Mouse (Mus musculus) hindbrain, embryonic 10.5 days (tissue): Measurements from ENCODE around the gene Skap1. TPM values are rescaled to one million over a fixed set of nuclear protein-coding genes. Genes with fewer than 3 reads are reported as not detected.

Experiments
- DNase-seq: peaks from one replicate; pipeline ENCODE4 v3.0.0-alpha.2; 2017; ENCODE audit warnings: low spot score
- H3K27ac ChIP-seq: fragments of 300-500 bp; sonication (generic); 2 replicates; pipeline ENCODE4 v1.5.1; 2016; ENCODE audit warnings: mild to moderate bottlenecking, moderate library complexity
- H3K27me3 ChIP-seq: fragments of 300-500 bp; sonication (generic); 2 replicates; pipeline ENCODE4 v1.6.1; 2016; ENCODE audit warnings: mild to moderate bottlenecking; ENCODE audit not compliant: poor library complexity, insufficient read depth, severe bottlenecking
- H3K36me3 ChIP-seq: fragments of 300-500 bp; sonication (generic); 2 replicates; pipeline ENCODE4 v1.6.1; 2016; ENCODE audit warnings: mild to moderate bottlenecking, moderate library complexity
- H3K4me1 ChIP-seq: fragments of 300-500 bp; sonication (generic); replicated peaks from 2 replicates; pipeline ENCODE4 v1.6.1; 2016; ENCODE audit warnings: mild to moderate bottlenecking
- H3K4me3 ChIP-seq: fragments of 300-500 bp; sonication (generic); 2 replicates; pipeline ENCODE4 v1.5.1; 2016; ENCODE audit warnings: mild to moderate bottlenecking, moderate library complexity
- H3K9me3 ChIP-seq: fragments of 300-500 bp; sonication (generic); 2 replicates; pipeline ENCODE4 v1.6.1; 2016; ENCODE audit warnings: mild to moderate bottlenecking, moderate library complexity
- WGBS: fragments of 180-500 bp; shearing (Covaris S2); methylation state at CpG from one replicate; pipeline ENCODE4 v1.1.7; 2016; 5-methylcytosine and 5-hydroxymethylcytosine counted together
- polyA plus RNA-seq: library from polyadenylated mRNA; unstranded; fragments of >200 nt; fragmentation: Nextera tagmentation; extraction: Ambion mirVana; gene quantifications from 2 replicates; pipeline ENCODE4 v1.2.1, GENCODE M21; 2016

Gene Skap1
- polyA plus RNA-seq, 1 experiment from 2014 or later, result 1.3 TPM

DNA sequence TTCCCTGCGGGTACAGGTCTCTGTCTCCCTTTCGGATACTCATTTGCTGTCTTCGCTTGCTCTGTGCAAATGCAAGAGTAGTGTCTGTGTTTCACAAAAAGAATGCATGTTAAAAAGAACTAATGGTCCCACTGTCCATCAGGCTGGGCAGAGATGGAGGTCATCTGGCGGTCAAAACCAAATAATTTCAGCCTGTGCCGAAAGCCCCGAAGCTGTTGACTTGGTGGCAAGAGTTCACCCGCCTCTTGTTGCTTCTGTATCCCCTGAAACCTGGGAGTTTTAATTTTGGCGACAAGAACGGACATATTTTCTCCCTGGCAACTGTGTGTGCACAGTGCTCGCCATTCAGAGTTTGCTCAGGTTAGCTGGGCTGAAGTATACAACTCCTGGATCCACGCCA is 156.3 kb downstream of the Skap1 start:
- no peak overlapping the region for H3K4me3 ChIP-seq
- peaks cover 26% of the 10 kb centered on the region for H3K4me1 ChIP-seq
- H3K36me3 ChIP-seq, result no peaks in the 10 kb centered on the region
- WGBS, result 60% methylated on average over 11 of the region's 11 CpGs
- DNase-seq, result no peak
- peaks cover 17% of the 10 kb centered on the region for H3K27me3 ChIP-seq
- no peak overlapping the region for H3K27ac ChIP-seq
- no peaks in the 10 kb centered on the region for H3K9me3 ChIP-seq

DNA sequence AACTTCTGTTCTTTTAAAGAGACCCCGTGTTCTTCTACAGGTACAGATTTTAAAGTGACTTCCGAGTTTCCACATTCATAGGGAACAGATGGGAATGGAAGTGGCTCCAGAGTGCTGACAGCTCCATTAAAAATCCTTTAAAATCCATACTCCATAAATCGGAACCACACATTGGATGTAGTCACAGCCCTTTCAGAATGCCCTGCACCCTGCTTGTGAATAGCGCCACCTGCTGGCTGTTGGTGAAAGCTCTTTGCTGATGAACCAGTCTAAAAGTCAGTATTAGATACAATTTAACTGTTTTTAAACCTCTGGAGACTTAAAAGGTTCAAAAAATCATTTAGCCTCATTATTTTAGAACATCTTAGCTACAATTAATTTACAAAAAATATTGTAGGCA is 156.8 kb downstream of the Skap1 start:
- no peak overlapping the region for H3K4me3 ChIP-seq
- 28% methylated on average over 4 of the region's 4 CpGs for WGBS
- H3K36me3 ChIP-seq, result no peaks in the 10 kb centered on the region
- peak; percentile 73 for DNase-seq
- no peak overlapping the region for H3K27ac ChIP-seq
- H3K9me3 ChIP-seq, result no peaks in the 10 kb centered on the region
- peaks cover 17% of the 10 kb centered on the region for H3K27me3 ChIP-seq
- peaks cover 26% of the 10 kb centered on the region for H3K4me1 ChIP-seq

DNA sequence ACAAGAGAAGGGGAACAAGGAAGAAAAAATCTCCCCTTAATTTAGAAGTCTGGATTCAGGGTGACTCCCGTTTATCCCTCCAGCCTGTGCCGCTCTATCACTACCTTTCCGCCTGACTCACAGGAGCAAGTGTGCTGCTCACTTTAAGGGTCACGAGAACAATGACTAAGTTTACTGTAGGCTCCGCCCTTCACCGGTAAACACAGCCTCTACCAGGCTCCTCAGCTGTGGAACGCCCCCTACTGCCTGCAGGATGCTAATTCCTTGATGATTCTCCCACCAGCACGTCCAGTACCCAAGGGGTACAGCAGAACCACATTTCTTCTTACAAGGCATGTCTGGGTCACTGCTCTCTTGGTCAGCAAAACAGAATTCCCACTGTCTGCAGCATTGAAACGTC is 158.4 kb downstream of the Skap1 start:
- H3K4me3 ChIP-seq, result peak overlapping the region; percentile 18; the same call in 1 of the 2 replicates
- H3K27ac ChIP-seq, result no peak overlapping the region
- no peaks in the 10 kb centered on the region for H3K36me3 ChIP-seq
- peak; percentile 49 for DNase-seq
- no peaks in the 10 kb centered on the region for H3K9me3 ChIP-seq
- WGBS, result 12% methylated on average over 9 of the region's 9 CpGs
- H3K4me1 ChIP-seq, result peaks cover 26% of the 10 kb centered on the region
- peaks cover 17% of the 10 kb centered on the region for H3K27me3 ChIP-seq

DNA sequence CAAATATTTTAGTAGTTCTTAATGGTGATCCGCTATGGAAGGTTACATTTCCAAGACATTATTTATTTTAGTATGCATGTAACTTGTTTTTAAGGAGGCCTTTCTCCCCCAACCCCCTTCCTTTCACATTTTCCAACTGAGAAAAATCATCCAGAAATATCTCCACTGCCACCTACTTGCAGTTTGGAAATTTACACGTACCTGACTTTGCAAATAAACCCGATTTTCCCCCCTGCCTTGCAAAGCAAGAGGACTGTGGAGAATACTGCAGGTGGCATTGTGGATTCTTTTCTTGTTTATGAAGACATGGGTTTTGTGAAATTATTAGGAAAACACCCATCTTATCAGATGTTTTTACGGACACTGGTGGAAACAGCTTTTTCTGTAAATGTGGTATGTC is 160.0 kb downstream of the Skap1 start:
- no peaks in the 10 kb centered on the region for H3K36me3 ChIP-seq
- no peak overlapping the region for H3K4me3 ChIP-seq
- H3K27ac ChIP-seq, result no peak overlapping the region
- peaks cover 20% of the 10 kb centered on the region for H3K4me1 ChIP-seq
- peaks cover 17% of the 10 kb centered on the region for H3K27me3 ChIP-seq
- H3K9me3 ChIP-seq, result no peaks in the 10 kb centered on the region
- no peak for DNase-seq
- WGBS, result 59% methylated on average over 4 of the region's 4 CpGs

DNA sequence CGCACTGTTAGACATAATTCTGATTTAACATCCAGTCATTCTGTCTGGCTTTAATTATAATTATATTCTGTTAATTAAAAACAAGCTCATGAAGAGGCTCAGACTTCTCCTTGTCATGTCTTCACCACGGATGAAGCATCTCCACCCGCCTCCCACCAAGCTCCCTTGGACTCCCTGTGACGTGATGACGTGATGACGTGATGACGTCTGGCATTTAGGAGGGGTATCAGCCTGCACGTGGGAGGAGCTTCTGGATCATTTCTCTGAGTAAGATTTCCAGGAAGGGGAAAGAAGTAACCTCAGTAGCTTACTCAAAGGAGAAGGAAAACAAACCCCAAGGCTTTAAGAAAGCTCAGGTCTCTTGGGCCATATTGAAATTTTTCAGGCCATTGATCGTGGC is 165.4 kb downstream of the Skap1 start:
- Histone ChIP-seq H3K4me3 (0 out of 2 replicates have a peak overlapping the region, but pooled peaks have one; percentile 9), H3K4me1 (no peaks in the 10 kb centered on the region; the same call in 1 of the 2 replicates), H3K27ac (no peak overlapping the region), H3K27me3 (no peaks in the 10 kb centered on the region), H3K9me3 (no peaks in the 10 kb centered on the region), H3K36me3 (no peaks in the 10 kb centered on the region)
- DNase-seq, result peak; percentile 40
- 53% methylated on average over 9 of the region's 9 CpGs for WGBS

DNA sequence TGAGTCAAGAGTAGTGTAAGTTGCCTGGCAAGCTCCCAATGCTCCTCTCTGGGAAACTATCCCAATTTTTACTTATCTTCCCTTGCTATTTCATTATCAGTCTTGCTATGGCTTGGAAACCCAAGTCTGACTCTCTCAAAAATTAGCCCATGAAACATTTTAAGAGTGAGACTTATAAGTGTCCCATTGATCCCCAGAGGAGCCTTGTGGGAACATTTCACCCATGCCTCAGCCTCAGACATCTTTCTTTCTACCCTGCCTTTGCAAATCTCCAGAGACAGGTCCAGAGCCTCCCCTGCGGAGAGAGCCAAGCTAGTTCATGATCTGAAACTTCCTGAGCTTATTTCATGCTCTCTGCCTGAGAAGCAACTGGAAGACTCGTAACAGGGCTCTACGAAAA is 167.1 kb downstream of the Skap1 start:
- Histone ChIP-seq H3K27me3 (no peaks in the 10 kb centered on the region), H3K9me3 (no peaks in the 10 kb centered on the region), H3K4me3 (no peak overlapping the region), H3K27ac (no peak overlapping the region), H3K36me3 (no peaks in the 10 kb centered on the region), H3K4me1 (no peaks in the 10 kb centered on the region; the same call in 1 of the 2 replicates)
- WGBS, result 80% methylated on average over 3 of the region's 3 CpGs
- no peak for DNase-seq

DNA sequence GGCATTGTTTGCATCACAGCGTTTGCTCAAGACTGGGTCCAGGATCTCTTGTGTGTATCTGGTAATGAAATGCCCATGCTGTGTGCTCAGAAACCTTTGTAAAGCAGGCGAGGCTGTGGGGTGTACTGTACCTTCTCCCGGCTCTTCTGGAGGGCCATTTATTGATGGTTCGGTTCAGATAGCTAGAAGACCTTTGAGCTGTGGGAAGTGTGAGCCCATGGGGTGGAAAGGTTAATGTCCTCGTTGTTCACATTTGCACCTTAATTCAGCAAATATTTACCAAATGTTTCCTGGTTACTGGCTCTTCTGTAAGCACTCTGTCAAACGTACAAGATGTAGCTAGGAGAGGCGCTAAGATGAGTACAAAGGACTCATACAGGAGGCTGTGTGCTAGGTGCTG is 173.5 kb downstream of the Skap1 start:
- H3K9me3 ChIP-seq, result no peaks in the 10 kb centered on the region
- H3K27ac ChIP-seq, result no peak overlapping the region
- no peak for DNase-seq
- no peaks in the 10 kb centered on the region for H3K36me3 ChIP-seq
- WGBS, result 76% methylated on average over 7 of the region's 7 CpGs
- peaks cover 10% of the 10 kb centered on the region; the same call in 1 of the 2 replicates for H3K4me1 ChIP-seq
- H3K4me3 ChIP-seq, result no peak overlapping the region
- H3K27me3 ChIP-seq, result peaks cover 12% of the 10 kb centered on the region

DNA sequence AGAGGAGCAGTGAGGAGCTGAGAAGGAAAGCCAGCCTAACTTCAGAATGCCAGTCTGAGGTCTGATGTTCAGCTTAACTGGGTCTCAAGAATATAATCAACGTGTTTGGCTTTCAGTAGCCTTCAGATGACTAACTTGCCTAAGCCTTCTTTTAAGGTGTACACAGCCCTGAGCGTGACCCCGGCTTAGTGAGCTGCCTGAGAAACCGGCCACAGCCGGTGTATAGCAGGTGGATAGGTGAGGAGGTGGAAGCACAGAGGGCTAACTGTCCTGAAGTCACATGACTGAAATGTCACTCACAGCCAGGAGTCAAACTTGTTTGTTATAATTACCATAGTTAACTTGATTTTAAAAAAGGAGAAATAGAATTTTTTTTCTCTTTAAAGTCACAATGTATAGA is 175.4 kb downstream of the Skap1 start:
- WGBS, result 72% methylated on average over 5 of the region's 5 CpGs
- Histone ChIP-seq H3K27me3 (peaks cover 12% of the 10 kb centered on the region), H3K4me1 (peaks cover 10% of the 10 kb centered on the region), H3K9me3 (no peaks in the 10 kb centered on the region), H3K36me3 (no peaks in the 10 kb centered on the region), H3K27ac (no peak overlapping the region), H3K4me3 (no peak overlapping the region)
- no peak for DNase-seq

DNA sequence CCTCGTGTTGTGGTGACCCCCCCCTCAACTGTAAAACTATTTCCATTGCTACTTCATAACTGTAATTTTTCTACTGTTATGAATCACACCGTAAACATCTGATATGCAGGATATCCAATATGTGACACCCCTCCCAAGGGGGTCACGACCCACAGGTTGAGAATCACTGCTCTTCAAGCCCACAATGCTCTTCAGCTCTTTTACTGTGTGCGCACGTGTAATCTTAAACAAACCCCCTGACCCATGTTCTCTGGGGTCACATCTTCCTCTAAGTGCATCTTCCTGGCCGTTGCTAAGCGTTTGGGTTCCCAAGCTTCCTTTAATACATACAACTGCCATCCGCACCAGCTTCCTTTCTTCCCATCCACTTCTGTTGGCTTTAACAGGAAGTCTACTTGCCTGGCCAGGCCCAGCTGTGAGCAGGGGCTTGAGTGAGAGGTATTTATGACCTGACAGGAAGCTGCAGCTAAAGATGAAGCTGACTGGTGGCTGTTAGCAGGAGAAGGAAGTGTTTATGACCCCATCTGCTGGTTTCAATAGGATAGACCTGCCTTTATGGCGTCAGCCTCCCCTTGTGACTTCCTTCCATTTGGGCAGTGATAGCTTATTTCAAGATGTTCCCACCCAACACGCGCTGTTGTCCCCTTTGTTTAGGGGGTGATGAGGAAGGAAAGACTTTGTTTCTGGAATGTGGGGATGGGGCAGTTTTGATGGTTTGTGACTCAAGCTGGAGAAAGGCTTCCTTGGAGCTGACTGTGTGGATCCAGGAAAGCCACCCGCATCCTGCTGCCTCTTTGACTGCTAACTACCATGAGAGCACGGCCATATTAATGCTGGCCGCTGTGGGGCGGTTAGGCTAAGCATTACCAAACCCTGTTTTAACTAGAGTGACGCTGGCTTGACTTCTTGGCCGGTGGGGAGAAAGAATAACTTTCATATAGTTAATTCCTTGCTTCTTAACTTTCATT is 178.1 kb downstream of the Skap1 start:
- H3K9me3 ChIP-seq, result no peaks in the 10 kb centered on the region
- H3K27me3 ChIP-seq, result peaks cover 12% of the 10 kb centered on the region
- peaks cover 31% of the 10 kb centered on the region for H3K4me1 ChIP-seq
- no peak for DNase-seq
- H3K36me3 ChIP-seq, result no peaks in the 10 kb centered on the region
- H3K4me3 ChIP-seq, result no peak overlapping the region
- 83% methylated on average over 17 of the region's 17 CpGs for WGBS
- no peak overlapping the region for H3K27ac ChIP-seq

DNA sequence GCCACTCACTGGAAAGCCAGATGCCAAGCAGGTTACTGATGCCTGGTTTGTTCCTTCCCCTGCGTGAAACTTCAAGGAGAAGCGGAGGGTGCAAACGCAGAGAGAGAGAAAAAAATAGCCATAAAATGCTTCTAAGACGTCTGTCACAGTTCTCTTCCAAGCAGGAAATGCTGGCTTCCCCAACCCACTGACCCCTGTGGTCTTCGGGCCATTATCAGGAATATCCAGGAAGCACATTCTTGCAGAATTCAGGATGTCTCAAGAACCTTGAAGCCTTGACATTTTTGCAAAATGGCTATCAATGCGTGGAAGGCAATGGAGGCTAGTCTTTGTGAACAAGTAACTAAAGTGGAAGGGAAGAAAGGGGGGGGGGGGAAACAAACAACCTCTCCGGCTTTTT is 180.6 kb downstream of the Skap1 start:
- H3K4me3 ChIP-seq, result no peak overlapping the region
- 76% methylated on average over 7 of the region's 7 CpGs for WGBS
- H3K36me3 ChIP-seq, result no peaks in the 10 kb centered on the region
- peaks cover 37% of the 10 kb centered on the region for H3K4me1 ChIP-seq
- H3K27ac ChIP-seq, result peak overlapping the region; percentile 45; the same call in 1 of the 2 replicates
- no peaks in the 10 kb centered on the region for H3K27me3 ChIP-seq
- DNase-seq, result no peak
- no peaks in the 10 kb centered on the region for H3K9me3 ChIP-seq

DNA sequence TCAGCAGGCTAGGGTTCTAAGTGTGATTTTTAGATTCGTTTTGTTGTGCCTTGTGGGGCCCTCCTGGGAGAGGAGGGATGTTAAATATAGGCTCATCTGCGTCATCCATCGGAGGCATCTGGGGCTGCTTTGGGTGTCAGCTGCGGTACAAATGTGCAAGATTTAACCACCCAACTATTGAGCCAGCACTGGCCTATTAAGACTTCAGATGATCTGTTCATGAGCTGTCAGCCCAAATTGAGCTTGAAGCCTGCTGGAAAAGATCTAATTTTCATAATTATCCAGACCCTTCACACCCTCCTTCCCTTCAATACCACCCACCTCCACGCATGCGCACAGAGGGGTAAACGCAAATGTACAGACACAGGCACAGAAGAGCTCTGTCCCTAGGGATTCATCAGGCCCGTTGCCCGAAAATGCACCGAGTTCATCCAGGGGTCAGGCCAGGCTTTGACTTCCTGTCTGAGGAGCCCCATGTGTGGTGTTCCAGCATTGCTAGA is 181.2 kb downstream of the Skap1 start:
- WGBS, result 61% methylated on average over 10 of the region's 10 CpGs
- Histone ChIP-seq H3K27me3 (no peaks in the 10 kb centered on the region), H3K4me3 (no peak overlapping the region), H3K36me3 (no peaks in the 10 kb centered on the region), H3K4me1 (peaks cover 37% of the 10 kb centered on the region), H3K9me3 (no peaks in the 10 kb centered on the region), H3K27ac (no peak overlapping the region)
- DNase-seq, result peak; percentile 51

DNA sequence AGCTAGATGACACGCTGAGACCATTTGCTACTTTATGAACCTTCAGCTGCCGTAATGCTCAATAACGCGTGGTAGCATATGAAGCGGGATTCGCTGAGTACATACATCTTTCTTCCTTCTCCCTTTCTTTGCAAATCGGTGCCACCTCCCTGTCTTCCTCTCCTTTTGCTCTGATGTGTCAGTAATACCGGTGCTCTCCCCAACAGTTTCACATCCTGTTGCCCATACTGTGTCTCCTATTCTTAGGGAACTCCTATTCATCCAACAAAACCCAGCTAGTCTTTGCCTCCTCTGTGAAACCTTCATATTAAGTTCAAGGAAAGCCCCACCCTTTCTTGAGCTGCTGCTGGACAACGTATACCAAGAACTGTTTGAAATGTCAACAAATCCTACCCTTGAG is 187.5 kb downstream of the Skap1 start:
- H3K4me3 ChIP-seq, result no peak overlapping the region
- no peaks in the 10 kb centered on the region for H3K9me3 ChIP-seq
- no peaks in the 10 kb centered on the region for H3K27me3 ChIP-seq
- no peak for DNase-seq
- WGBS, result 89% methylated on average over 9 of the region's 9 CpGs
- peaks cover 12% of the 10 kb centered on the region for H3K4me1 ChIP-seq
- no peak overlapping the region for H3K27ac ChIP-seq
- no peaks in the 10 kb centered on the region for H3K36me3 ChIP-seq

DNA sequence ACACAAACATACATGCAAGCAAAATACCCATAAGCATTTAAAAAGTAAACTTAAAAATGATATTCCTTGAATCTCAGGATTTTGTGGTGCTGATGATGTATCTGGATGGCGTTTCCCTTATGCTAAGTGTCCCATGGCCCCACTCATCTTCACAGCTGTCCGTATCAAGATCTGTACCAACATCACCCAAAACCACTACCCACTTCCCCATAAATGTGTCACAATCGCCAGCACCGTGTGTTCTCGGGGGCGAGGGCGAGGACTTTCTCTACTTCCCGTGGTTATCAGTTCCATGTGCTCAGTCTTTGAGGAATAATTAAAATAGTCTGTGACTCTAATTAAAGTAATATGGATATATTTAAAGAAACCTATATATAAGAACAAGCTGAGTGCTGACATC is 189.5 kb downstream of the Skap1 start:
- no peak overlapping the region for H3K27ac ChIP-seq
- WGBS, result 87% methylated on average over 8 of the region's 8 CpGs
- no peaks in the 10 kb centered on the region for H3K9me3 ChIP-seq
- H3K4me1 ChIP-seq, result no peaks in the 10 kb centered on the region
- no peak overlapping the region for H3K4me3 ChIP-seq
- H3K36me3 ChIP-seq, result no peaks in the 10 kb centered on the region
- DNase-seq, result no peak
- no peaks in the 10 kb centered on the region for H3K27me3 ChIP-seq
